Mouse (Mus musculus) heart, adult 2 months (tissue): ENCODE results near the gene Cideb.
A peak's percentile ranks its signal among the peaks of the same experiment; 100 is the strongest.

Source experiments
- CTCF ChIP-seq: fragments of 200-600 bp; IDR thresholded peaks from 2 replicates; pipeline ENCODE4 v1.8.1; 2022; ENCODE audit warnings: antibody characterized with exemption, mild to moderate bottlenecking, moderate library complexity
- POLR2A ChIP-seq: fragments of 200-500 bp; IDR thresholded peaks from 2 replicates; pipeline ENCODE4 v1.6.1; 2011; ENCODE audit warnings: mild to moderate bottlenecking, low read depth, low read length, control low read depth; ENCODE audit not compliant: insufficient read depth

- peak; percentile 15; the same call in 1 of the 2 replicates for TF ChIP-seq CTCF
- TF ChIP-seq POLR2A, result peak; percentile 38; the same call in 1 of the 2 replicates
Observed at GRCm38 (mm10) chr14:55788256-55789050, 30.2 kb upstream of the Cideb start, which contains the start of gene Ripk3.
